ENCODE assay signal across 16 mouse cellular contexts in the genomic region with DNA sequence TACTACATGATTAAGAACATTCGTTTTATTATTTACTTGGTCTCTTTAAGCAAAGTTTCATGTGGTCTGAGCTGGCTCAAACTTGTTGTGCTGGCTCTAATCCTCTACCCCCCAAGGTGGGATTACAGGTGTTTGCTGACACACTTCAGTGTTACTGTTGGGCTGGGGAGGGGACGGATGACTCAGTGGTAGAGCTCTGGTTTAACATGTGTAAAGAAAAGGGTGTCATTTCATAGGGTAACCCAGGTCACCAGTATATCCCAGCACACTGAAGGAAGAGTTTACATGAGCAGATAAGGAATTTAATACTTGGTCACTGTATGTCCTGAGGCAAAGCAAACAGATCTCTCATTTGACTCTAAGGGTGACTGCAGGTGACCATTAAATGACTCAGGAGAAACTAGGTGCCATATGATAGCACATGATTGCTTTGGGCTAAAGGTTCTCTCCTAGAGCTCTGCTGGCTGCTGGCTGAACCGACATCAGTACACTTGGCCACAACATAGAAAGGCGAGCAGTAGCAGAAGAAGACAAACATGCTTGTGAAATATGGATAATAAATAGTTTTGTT.
"Had no signal": no experiment of that assay in that cellular context is flagged by ENCODE, and none has a peak within 500 bp of the region (broad histone marks: within the 10 kb centered on the region; RNA-seq: fewer than 3 reads in every experiment).

No protein-coding gene starts in this region.

- H3K9ac ChIP-seq: limb, embryonic 13.5 days; liver, embryonic 14.5 days; neural tube, embryonic 15.5 days; stomach, embryonic 15.5 days had no signal

- H3K36me3 ChIP-seq: limb, embryonic 13.5 days; midbrain, embryonic 10.5 days; neural tube, embryonic 15.5 days; stomach, embryonic 15.5 days had no signal

- H3K27ac ChIP-seq: kidney, postnatal 0 days; layer of hippocampus, adult 2 months; limb, embryonic 13.5 days; liver, embryonic 14.5 days; midbrain, embryonic 10.5 days; neural tube, embryonic 15.5 days; stomach, embryonic 15.5 days had no signal

- DNase-seq: kidney, adult 8-10 months; kidney, postnatal 36 days; left cerebral cortex, postnatal 4 days; lung, adult 18-20 months; lung, postnatal 36 days; midbrain, embryonic 14.5 days; spleen, adult 18-20 months; thymus, postnatal 36 days had no signal

- H3K4me1 ChIP-seq: neural tube, embryonic 15.5 days had no signal

- H3K9me3 ChIP-seq: limb, embryonic 13.5 days; midbrain, embryonic 10.5 days; neural tube, embryonic 15.5 days; stomach, embryonic 15.5 days had no signal

- H3K4me2 ChIP-seq: limb, embryonic 13.5 days; neural tube, embryonic 15.5 days; stomach, embryonic 15.5 days had no signal

- H3K4me3 ChIP-seq: layer of hippocampus, adult 2 months; limb, embryonic 13.5 days; midbrain, embryonic 10.5 days; myocyte; neural tube, embryonic 15.5 days; stomach, embryonic 15.5 days had no signal

- H3K27me3 ChIP-seq: limb, embryonic 13.5 days; neural tube, embryonic 15.5 days; stomach, embryonic 15.5 days had no signal
